Mouse (Mus musculus): ENCODE results near the gene Lmo7. TPM values are rescaled to one million over a fixed set of nuclear protein-coding genes. Genes with fewer than 3 reads are reported as not detected.

Gene Lmo7
- total RNA-seq, 2 experiments from 2014 or later: 147 to 150 TPM

GRCm38 (mm10) chr14:101846097-101846882, 116.5 kb downstream of the Lmo7 start:
- Histone ChIP-seq H3K27ac (peak overlapping the region; percentile 91), H3K4me3 (no peak overlapping the region)
- DNase-seq (ENCODE audit: low spot score in 2 of 2): no peak
- TF ChIP-seq CTCF (conservative IDR thresholded peaks at IDR 0.05): no peak

GRCm38 (mm10) chr14:101847520-101847919, 117.8 kb downstream of the Lmo7 start:
- H3K27ac ChIP-seq: no peak overlapping the region
- DNase-seq (ENCODE audit: low spot score in 2 of 2): no peak
- no peak for TF ChIP-seq CTCF (conservative IDR thresholded peaks at IDR 0.05)
- no peak overlapping the region for H3K4me3 ChIP-seq

GRCm38 (mm10) chr14:101852584-101853195, 122.9 kb downstream of the Lmo7 start:
- no peak overlapping the region for H3K4me3 ChIP-seq
- no peak for TF ChIP-seq CTCF (conservative IDR thresholded peaks at IDR 0.05)
- no peak overlapping the region for H3K27ac ChIP-seq
- no peak for DNase-seq (ENCODE audit: low spot score in 2 of 2)

- Histone ChIP-seq H3K27ac (no peak overlapping the region), H3K4me3 (no peak overlapping the region)
- TF ChIP-seq CTCF (conservative IDR thresholded peaks at IDR 0.05): no peak
- no peak for DNase-seq (ENCODE audit: low spot score in 2 of 2)
Measured at GRCm38 (mm10) chr14:101853207-101853606, 123.5 kb downstream of the Lmo7 start.

GRCm38 (mm10) chr14:101853722-101854121, 124.0 kb downstream of the Lmo7 start:
- H3K27ac ChIP-seq: no peak overlapping the region
- H3K4me3 ChIP-seq: no peak overlapping the region
- DNase-seq (ENCODE audit: low spot score in 2 of 2): no peak
- no peak for TF ChIP-seq CTCF (conservative IDR thresholded peaks at IDR 0.05)

GRCm38 (mm10) chr14:101854226-101854625, 124.5 kb downstream of the Lmo7 start:
- no peak overlapping the region for H3K4me3 ChIP-seq
- DNase-seq (ENCODE audit: low spot score in 2 of 2): no peak
- no peak overlapping the region for H3K27ac ChIP-seq
- TF ChIP-seq CTCF (conservative IDR thresholded peaks at IDR 0.05): no peak

- no peak for TF ChIP-seq CTCF (conservative IDR thresholded peaks at IDR 0.05)
- DNase-seq (ENCODE audit: low spot score in 2 of 2): no peak
- peak overlapping the region; percentile 46; the same call in 1 of the 2 replicates for H3K27ac ChIP-seq
- H3K4me3 ChIP-seq: no peak overlapping the region
Measured at GRCm38 (mm10) chr14:101859305-101859886, 129.6 kb downstream of the Lmo7 start.

GRCm38 (mm10) chr14:101862088-101862487, 132.3 kb downstream of the Lmo7 start:
- no peak overlapping the region for H3K4me3 ChIP-seq
- TF ChIP-seq CTCF (conservative IDR thresholded peaks at IDR 0.05): no peak
- DNase-seq (ENCODE audit: low spot score in 2 of 2): no peak
- H3K27ac ChIP-seq: no peak overlapping the region

GRCm38 (mm10) chr14:101867071-101867733, 137.4 kb downstream of the Lmo7 start:
- H3K27ac ChIP-seq: peak overlapping the region; percentile 77
- DNase-seq (ENCODE audit: low spot score in 2 of 2): peak in 1 of 2 experiments; percentile 49
- no peak overlapping the region for H3K4me3 ChIP-seq
- TF ChIP-seq CTCF (conservative IDR thresholded peaks at IDR 0.05): no peak

- no peak for DNase-seq (ENCODE audit: low spot score in 2 of 2)
- Histone ChIP-seq H3K27ac (peak overlapping the region; percentile 65), H3K4me3 (no peak overlapping the region)
- no peak for TF ChIP-seq CTCF (conservative IDR thresholded peaks at IDR 0.05)
Measured at GRCm38 (mm10) chr14:101869145-101869544, 139.4 kb downstream of the Lmo7 start.

- no peak overlapping the region for H3K4me3 ChIP-seq
- TF ChIP-seq CTCF (conservative IDR thresholded peaks at IDR 0.05): no peak
- DNase-seq (ENCODE audit: low spot score in 2 of 2): no peak
- H3K27ac ChIP-seq: peak overlapping the region; percentile 65
Measured at GRCm38 (mm10) chr14:101869661-101870060, 139.9 kb downstream of the Lmo7 start.

GRCm38 (mm10) chr14:101870171-101870902, 140.6 kb downstream of the Lmo7 start:
- TF ChIP-seq CTCF (conservative IDR thresholded peaks at IDR 0.05): no peak

More at GRCm38 (mm10) chr14:101870171-101870902, 140.6 kb downstream of the Lmo7 start:
- DNase-seq (ENCODE audit: low spot score in 2 of 2): peak; percentile 55 to 56
- Histone ChIP-seq H3K4me3 (no peak overlapping the region), H3K27ac (peak overlapping the region; percentile 65)
